Mouse (Mus musculus) E14TG2a.4 (cell line): ENCODE results near the gene Myo10.

ENCODE experiments used
- H3K27me3 ChIP-seq: 2 replicates; pipeline ENCODE4 v1.6.1; 2014; ENCODE audit warnings: low read length, control low read depth; ENCODE audit not compliant: insufficient read depth
- H3K36me3 ChIP-seq: 2 replicates; pipeline ENCODE4 v1.6.1; 2014; ENCODE audit warnings: low read length, control low read depth; ENCODE audit not compliant: insufficient read depth
- H3K4me1 ChIP-seq: replicated peaks from 2 replicates; pipeline ENCODE4 v1.6.1; 2014; ENCODE audit warnings: low read depth, low read length, control low read depth
- H3K4me3 ChIP-seq: replicated peaks from 2 replicates; pipeline ENCODE4 v1.5.1; 2014; ENCODE audit warnings: mild to moderate bottlenecking, low read length
- H3K9me3 ChIP-seq: 2 replicates; pipeline ENCODE4 v1.6.1; 2014; ENCODE audit warnings: low read length, control low read depth
- CTCF ChIP-seq: conservative IDR thresholded peaks from 2 replicates; pipeline ENCODE4 v1.5.1; 2014; ENCODE audit warnings: low read length
- NANOG ChIP-seq: IDR thresholded peaks from 2 replicates; pipeline ENCODE4 v1.6.1; 2014; ENCODE audit warnings: borderline replicate concordance, low read length, mixed read lengths
- POU5F1 ChIP-seq: IDR thresholded peaks from 2 replicates; pipeline ENCODE4 v1.6.1; 2014; ENCODE audit warnings: low read length, borderline replicate concordance

The Myo10 gene

DNA sequence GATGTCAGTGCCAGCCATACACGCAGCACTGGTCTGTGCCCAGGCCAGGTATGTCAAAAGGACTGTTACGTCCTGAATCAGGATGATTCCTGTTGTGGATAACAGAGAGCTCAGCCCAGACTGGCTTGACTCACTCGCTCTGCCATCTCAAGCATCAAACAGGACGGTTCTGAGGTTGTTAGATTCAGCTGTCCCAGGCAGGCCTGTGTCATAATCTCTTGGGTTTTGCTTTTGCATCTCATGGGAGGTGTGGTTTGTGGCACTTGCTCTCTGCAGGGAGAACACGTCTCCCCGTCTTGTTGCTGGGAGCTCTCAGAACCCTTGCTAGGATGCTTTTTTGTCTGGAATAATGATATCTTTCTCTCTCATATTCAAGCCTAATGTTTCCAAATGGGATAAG lies 97.9 kb downstream of the Myo10 start:
- no peak for TF ChIP-seq POU5F1
- TF ChIP-seq NANOG: no peak
- no peak for TF ChIP-seq CTCF
- Histone ChIP-seq H3K4me3 (no peak overlapping the region), H3K36me3 (peaks cover 36% of the 10 kb centered on the region), H3K27me3 (no peaks in the 10 kb centered on the region), H3K9me3 (no peaks in the 10 kb centered on the region), H3K4me1 (peaks cover 75% of the 10 kb centered on the region)

DNA sequence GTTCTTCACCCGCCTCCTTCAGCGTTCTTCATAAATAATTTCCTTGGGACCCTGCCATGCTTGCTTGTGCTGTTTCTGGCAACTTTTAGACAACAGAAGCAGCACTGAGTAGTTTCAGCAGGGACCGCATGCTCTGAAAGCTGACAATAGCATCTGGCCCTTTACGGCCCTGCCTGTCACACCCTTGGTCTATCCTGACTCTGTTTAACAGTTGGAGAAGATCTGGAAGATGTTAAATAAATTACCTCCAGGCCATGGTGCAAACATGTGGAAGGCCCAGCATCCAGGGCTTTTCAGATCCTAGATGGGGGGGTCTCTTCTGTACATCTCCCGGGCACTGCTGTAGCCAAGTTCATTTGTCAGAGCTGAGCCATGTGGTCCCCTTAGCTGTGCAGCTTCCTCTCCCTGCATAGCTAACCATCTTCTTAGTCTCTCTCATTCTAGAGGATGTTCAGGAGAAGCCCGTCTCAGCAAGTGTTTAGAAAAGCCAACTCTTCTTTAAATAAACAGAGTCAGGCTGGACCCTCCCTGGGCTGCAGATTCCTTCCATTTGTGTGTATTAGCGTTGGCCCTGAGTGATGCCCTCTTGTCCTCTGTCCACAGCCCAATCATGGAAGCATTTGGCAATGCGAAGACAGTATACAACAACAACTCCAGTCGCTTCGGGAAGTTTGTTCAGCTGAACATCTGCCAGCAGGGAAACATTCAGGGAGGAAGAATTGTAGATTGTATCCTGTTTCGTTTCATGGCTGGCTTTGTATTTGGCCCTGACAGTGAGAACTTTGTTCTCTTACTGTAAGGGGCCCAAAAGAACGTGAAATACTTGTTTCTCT lies 101.2 kb downstream of the Myo10 start:
- TF ChIP-seq CTCF (no peak), POU5F1 (no peak), NANOG (no peak)
- Histone ChIP-seq H3K27me3 (no peaks in the 10 kb centered on the region), H3K4me1 (peaks cover 83% of the 10 kb centered on the region), H3K36me3 (peaks cover 54% of the 10 kb centered on the region), H3K9me3 (no peaks in the 10 kb centered on the region), H3K4me3 (0 out of 2 replicates have a peak overlapping the region, but pooled peaks have one; percentile 7)

DNA sequence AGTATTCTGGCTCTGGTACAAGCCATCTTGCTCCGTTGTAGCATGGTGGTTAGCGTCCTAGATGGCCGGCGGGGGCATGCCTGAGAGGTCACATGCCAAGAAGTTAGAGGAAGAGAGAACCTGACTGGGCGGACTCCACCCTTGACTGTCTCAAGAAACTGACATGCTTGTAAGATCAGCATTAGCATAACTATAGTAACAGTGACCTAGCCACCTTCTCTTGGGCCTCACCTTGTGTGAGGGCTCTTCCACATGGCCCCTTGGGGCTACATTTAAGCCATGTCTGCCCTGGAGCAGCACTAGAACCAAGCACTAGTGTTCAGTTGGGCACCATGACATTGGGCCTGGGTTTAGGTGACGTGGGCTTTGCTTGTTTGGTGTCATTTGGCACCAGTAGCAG lies 102.2 kb downstream of the Myo10 start:
- Histone ChIP-seq H3K27me3 (no peaks in the 10 kb centered on the region), H3K9me3 (no peaks in the 10 kb centered on the region), H3K4me3 (peak overlapping the region; percentile 55), H3K36me3 (peaks cover 54% of the 10 kb centered on the region), H3K4me1 (peaks cover 85% of the 10 kb centered on the region)
- TF ChIP-seq POU5F1: peak; percentile 52; the same call in 1 of the 2 replicates
- no peak for TF ChIP-seq NANOG

- H3K27me3 ChIP-seq: no peaks in the 10 kb centered on the region
- TF ChIP-seq CTCF: no peak
- TF ChIP-seq POU5F1: no peak
- TF ChIP-seq NANOG: no peak
- peaks cover 51% of the 10 kb centered on the region for H3K36me3 ChIP-seq
- peaks cover 85% of the 10 kb centered on the region for H3K4me1 ChIP-seq
- H3K9me3 ChIP-seq: no peaks in the 10 kb centered on the region
- no peak overlapping the region; the same call in 1 of the 2 replicates for H3K4me3 ChIP-seq
Observed at GRCm38 (mm10) chr15:25726814-25727213, 104.5 kb downstream of the Myo10 start.

- TF ChIP-seq CTCF (no peak), NANOG (no peak), POU5F1 (no peak)
- peaks cover 48% of the 10 kb centered on the region for H3K36me3 ChIP-seq
Observed at GRCm38 (mm10) chr15:25728501-25728900, 106.2 kb downstream of the Myo10 start.

DNA sequence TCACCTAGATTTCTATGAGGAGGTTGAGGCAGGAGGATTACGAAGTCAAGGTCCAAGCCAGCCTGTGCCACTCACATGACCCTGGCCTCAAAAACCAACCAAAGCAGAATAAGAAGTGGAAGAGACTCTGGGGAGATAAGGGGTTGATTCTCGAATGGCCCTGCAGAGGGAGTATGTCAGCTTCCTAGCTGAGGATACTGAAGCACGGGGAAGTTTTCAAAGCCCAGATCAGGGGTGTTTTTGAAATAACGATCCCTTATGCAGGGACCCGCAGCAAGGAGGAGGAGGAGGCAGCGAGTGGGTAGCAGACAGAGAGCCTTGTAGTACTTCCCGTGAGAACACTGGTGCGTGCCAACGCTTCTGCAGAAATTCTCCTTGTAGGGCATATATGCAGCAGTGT lies 108.7 kb downstream of the Myo10 start:
- TF ChIP-seq NANOG (no peak), CTCF (peak; percentile 39), POU5F1 (no peak)
- no peak overlapping the region for H3K4me3 ChIP-seq
- H3K27me3 ChIP-seq: no peaks in the 10 kb centered on the region
- H3K4me1 ChIP-seq: peaks cover 57% of the 10 kb centered on the region
- no peaks in the 10 kb centered on the region for H3K9me3 ChIP-seq
- peaks cover 62% of the 10 kb centered on the region for H3K36me3 ChIP-seq

More at GRCm38 (mm10) chr15:25728501-25728900, 106.2 kb downstream of the Myo10 start:
- no peaks in the 10 kb centered on the region for H3K27me3 ChIP-seq
- H3K4me3 ChIP-seq: no peak overlapping the region
- no peaks in the 10 kb centered on the region for H3K9me3 ChIP-seq
- H3K4me1 ChIP-seq: peaks cover 77% of the 10 kb centered on the region

GRCm38 (mm10) chr15:25732758-25733428 lies 110.6 kb downstream of the Myo10 start:
- Histone ChIP-seq H3K36me3 (peaks cover 67% of the 10 kb centered on the region), H3K4me3 (no peak overlapping the region), H3K27me3 (no peaks in the 10 kb centered on the region), H3K9me3 (no peaks in the 10 kb centered on the region), H3K4me1 (peaks cover 53% of the 10 kb centered on the region)
- no peak for TF ChIP-seq NANOG
- TF ChIP-seq CTCF: peak; percentile 77

GRCm38 (mm10) chr15:25733739-25734430 lies 111.6 kb downstream of the Myo10 start:
- H3K4me3 ChIP-seq: no peak overlapping the region
- H3K9me3 ChIP-seq: no peaks in the 10 kb centered on the region
- peaks cover 73% of the 10 kb centered on the region for H3K36me3 ChIP-seq
- TF ChIP-seq NANOG (no peak), CTCF (no peak), POU5F1 (no peak)
- no peaks in the 10 kb centered on the region for H3K27me3 ChIP-seq
- H3K4me1 ChIP-seq: peaks cover 51% of the 10 kb centered on the region

DNA sequence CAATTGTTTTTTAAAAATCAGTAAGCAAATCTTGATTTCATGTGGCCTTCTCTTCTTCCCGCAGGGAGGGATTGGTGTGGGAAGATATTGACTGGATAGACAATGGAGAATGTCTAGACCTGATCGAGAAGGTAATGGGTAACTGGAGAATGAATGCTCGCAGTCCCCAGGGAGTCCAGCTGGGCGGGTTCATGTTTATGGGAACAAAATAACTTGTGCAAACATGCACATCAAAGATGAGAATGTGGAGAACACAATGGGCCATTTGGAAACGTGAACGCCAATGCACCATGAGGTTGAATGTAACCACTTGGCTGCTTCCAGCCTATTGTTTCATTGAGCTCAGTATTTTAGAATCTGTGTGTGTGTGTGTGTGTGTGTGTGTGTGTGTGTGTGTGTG lies 114.2 kb downstream of the Myo10 start:
- no peak overlapping the region for H3K4me3 ChIP-seq
- no peaks in the 10 kb centered on the region for H3K27me3 ChIP-seq
- peaks cover 64% of the 10 kb centered on the region for H3K4me1 ChIP-seq
- H3K9me3 ChIP-seq: no peaks in the 10 kb centered on the region
- H3K36me3 ChIP-seq: peaks cover 77% of the 10 kb centered on the region
- TF ChIP-seq NANOG (0 out of 2 replicates have a peak, but pooled peaks have one; percentile 24), POU5F1 (no peak), CTCF (no peak)
